Mouse (Mus musculus) ES-Bruce4 (cell line): Measurements from ENCODE around the gene Chad. TPM values are rescaled to one million over a fixed set of nuclear protein-coding genes. Genes with fewer than 3 reads are reported as not detected.
A peak's percentile ranks its signal among the peaks of the same experiment; 100 is the strongest.

Experiments used
- H3K27ac ChIP-seq: 2 replicates; pipeline ENCODE4 v1.5.1; 2012; ENCODE audit warnings: low read length, inconsistent platforms; ENCODE audit not compliant: insufficient read depth
- H3K27me3 ChIP-seq: 2 replicates; pipeline ENCODE4 v1.6.1; 2012; ENCODE audit warnings: mild to moderate bottlenecking, low read length, inconsistent platforms; ENCODE audit not compliant: control insufficient read depth, poor library complexity, insufficient read depth, severe bottlenecking
- H3K36me3 ChIP-seq: 2 replicates; pipeline ENCODE4 v1.6.1; 2012; ENCODE audit warnings: inconsistent platforms, mild to moderate bottlenecking, low read length, moderate library complexity; ENCODE audit not compliant: control insufficient read depth, poor library complexity, insufficient read depth, severe bottlenecking
- H3K4me1 ChIP-seq: one replicate; pipeline ENCODE4 v1.8.1; 2011; ENCODE audit warnings: low read length; ENCODE audit not compliant: control insufficient read depth, insufficient read depth
- H3K4me3 ChIP-seq: 2 replicates; pipeline ENCODE4 v1.5.1; 2011; ENCODE audit warnings: low read depth, mild to moderate bottlenecking, low read length
- H3K9ac ChIP-seq: 2 replicates; pipeline ENCODE4 v1.6.1; 2012; ENCODE audit warnings: low read depth, mild to moderate bottlenecking, inconsistent platforms; ENCODE audit not compliant: poor library complexity, severe bottlenecking
- H3K9me3 ChIP-seq: replicated peaks from 2 replicates; pipeline ENCODE4 v1.6.1; 2012; ENCODE audit warnings: mild to moderate bottlenecking, low read length, inconsistent platforms; ENCODE audit not compliant: control insufficient read depth, poor library complexity, insufficient read depth, severe bottlenecking
- CTCF ChIP-seq: IDR thresholded peaks from one replicate; pipeline ENCODE4 v1.8.1; 2011; ENCODE audit warnings: low read depth, low read length
- EP300 ChIP-seq: IDR thresholded peaks from 2 replicates; pipeline ENCODE4 v1.6.1; 2011; ENCODE audit warnings: low read depth, low read length; ENCODE audit not compliant: insufficient read depth
- POLR2A ChIP-seq: IDR thresholded peaks from one replicate; pipeline ENCODE4 v1.8.1; 2011; ENCODE audit warnings: low read length; ENCODE audit not compliant: insufficient read depth
- polyA plus RNA-seq: library from polyadenylated mRNA; stranded (reverse); fragments of >200 nt; gene quantifications from 2 replicates; pipeline ENCODE4 v1.2.4, GENCODE M21; 2011; ENCODE audit warnings: low read depth; ENCODE audit not compliant: missing spikeins, insufficient read depth, insufficient read length

Chad gene
- polyA plus RNA-seq, 1 experiment = not detected

DNA sequence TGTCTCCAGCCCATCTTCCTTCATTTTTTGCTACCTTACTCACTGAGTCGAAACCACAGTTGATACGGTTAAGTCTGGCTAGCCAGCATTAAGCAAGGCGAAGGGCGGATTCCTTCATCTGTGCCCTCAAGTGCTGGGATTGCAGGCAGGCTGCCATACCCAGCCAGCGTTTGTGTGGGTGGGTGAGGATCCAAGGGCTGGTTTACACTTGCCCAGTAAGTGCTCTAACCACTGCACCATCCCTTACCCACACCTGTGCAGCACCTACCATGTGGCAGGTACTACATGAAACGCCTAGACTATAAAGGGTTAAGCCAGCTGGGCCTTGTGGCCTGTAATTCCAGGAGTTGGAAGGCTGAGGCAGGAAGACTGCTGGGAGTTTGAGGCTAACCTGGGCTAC is 17.6 kb upstream of the Chad start:
- Histone ChIP-seq H3K9ac (no peak overlapping the region), H3K36me3 (no peaks in the 10 kb centered on the region), H3K27me3 (no peaks in the 10 kb centered on the region), H3K27ac (no peak overlapping the region), H3K4me1 (no peaks in the 10 kb centered on the region), H3K4me3 (no peak overlapping the region), H3K9me3 (no peaks in the 10 kb centered on the region)
- no peak for TF ChIP-seq CTCF
- no peak for TF ChIP-seq POLR2A
- TF ChIP-seq EP300 = no peak

GRCm38 (mm10) chr11:94548041-94548784 is 16.6 kb upstream of the Chad start:
- Histone ChIP-seq H3K27me3 (no peaks in the 10 kb centered on the region), H3K4me3 (peak overlapping the region; percentile 80), H3K27ac (no peak overlapping the region), H3K4me1 (no peaks in the 10 kb centered on the region), H3K9ac (peak overlapping the region; percentile 60), H3K9me3 (no peaks in the 10 kb centered on the region), H3K36me3 (no peaks in the 10 kb centered on the region)
- TF ChIP-seq CTCF (no peak), EP300 (no peak)

GRCm38 (mm10) chr11:94548888-94549690 is 15.8 kb upstream of the Chad start, which contains the start of gene Rsad1:
TSS of gene Rsad1 (minus strand) at chr11:94549255.
- Histone ChIP-seq H3K27me3 (no peaks in the 10 kb centered on the region), H3K9me3 (no peaks in the 10 kb centered on the region), H3K9ac (peak within 1 kb of the TSS; percentile 60), H3K4me3 (peak within 1 kb of the TSS; percentile 80), H3K27ac (no peak within 1 kb of the TSS), H3K4me1 (no peaks in the 10 kb centered on the region), H3K36me3 (no peaks in the 10 kb centered on the region)
- TF ChIP-seq CTCF (peak; percentile 72), EP300 (peak; percentile 21; the same call in 1 of the 2 replicates), POLR2A (no peak)

DNA sequence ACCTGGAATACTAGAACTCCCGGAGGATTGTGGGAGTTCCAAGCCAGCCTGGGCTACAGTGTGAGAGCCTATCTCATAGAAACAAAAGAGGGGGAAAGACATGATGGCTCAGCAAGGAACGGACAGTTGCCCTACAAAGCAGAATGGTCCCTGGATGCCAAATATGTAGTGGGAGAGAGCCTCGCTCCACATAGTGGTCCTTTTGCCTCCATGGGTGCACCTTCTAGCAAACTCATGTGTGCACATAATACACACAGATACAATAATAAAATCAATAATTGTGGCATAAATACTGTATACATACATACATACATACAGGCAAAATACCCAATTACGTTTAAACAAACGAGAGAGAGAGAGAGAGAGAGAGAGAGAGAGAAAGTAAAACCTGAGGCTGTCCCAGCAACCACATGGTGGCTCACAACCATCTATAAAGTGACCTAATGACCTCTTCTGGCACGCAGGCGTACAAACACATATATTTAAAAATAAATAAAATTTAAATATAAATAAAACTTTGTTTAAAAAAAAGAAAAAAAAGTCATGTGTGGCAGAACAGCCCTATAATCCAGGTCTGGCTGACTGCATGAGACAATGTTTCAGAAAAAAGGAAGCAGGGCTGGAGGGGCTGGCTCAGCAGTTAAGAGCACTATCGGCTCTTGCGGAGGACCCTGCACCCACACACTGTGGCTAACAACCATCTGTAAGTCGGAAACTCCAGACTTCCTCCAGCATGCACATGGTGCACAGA is 15.0 kb upstream of the Chad start:
- Histone ChIP-seq H3K9me3 (no peaks in the 10 kb centered on the region), H3K9ac (no peak overlapping the region; the same call in 1 of the 2 replicates), H3K4me3 (no peak overlapping the region), H3K27me3 (no peaks in the 10 kb centered on the region), H3K27ac (no peak overlapping the region), H3K36me3 (no peaks in the 10 kb centered on the region), H3K4me1 (no peaks in the 10 kb centered on the region)
- TF ChIP-seq CTCF = no peak
- TF ChIP-seq EP300 = no peak
- no peak for TF ChIP-seq POLR2A

DNA sequence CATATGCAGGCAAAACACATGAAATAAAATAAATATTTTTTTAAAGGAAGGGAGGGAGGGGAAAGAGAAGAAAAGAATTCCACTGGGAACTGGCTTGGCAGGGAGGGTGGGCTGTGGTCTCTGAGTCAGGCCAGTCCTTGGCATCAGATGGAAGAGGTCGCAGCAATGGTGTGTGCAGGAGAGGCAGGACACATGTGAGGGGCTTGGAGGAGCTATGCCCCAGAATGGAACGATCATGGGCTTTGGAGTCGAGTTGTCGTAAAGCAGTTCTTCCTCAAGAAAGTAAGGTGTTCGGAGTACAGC is 14.5 kb upstream of the Chad start:
- H3K36me3 ChIP-seq = no peaks in the 10 kb centered on the region
- no peaks in the 10 kb centered on the region for H3K27me3 ChIP-seq
- no peaks in the 10 kb centered on the region for H3K9me3 ChIP-seq
- no peak overlapping the region for H3K27ac ChIP-seq
- H3K4me1 ChIP-seq = no peaks in the 10 kb centered on the region
- no peak overlapping the region for H3K4me3 ChIP-seq
- no peak for TF ChIP-seq POLR2A
- TF ChIP-seq EP300 = no peak
- TF ChIP-seq CTCF = no peak
- H3K9ac ChIP-seq = no peak overlapping the region

GRCm38 (mm10) chr11:94558226-94558625 is 6.6 kb upstream of the Chad start:
- Histone ChIP-seq H3K36me3 (no peaks in the 10 kb centered on the region), H3K9me3 (no peaks in the 10 kb centered on the region), H3K4me1 (no peaks in the 10 kb centered on the region), H3K27ac (no peak overlapping the region), H3K27me3 (no peaks in the 10 kb centered on the region), H3K4me3 (no peak overlapping the region), H3K9ac (no peak overlapping the region)
- TF ChIP-seq CTCF = no peak
- TF ChIP-seq POLR2A = no peak
- no peak for TF ChIP-seq EP300
